Mouse (Mus musculus): ENCODE data around the gene Vsig1. TPM values are rescaled to one million over a fixed set of nuclear protein-coding genes. Genes with fewer than 3 reads are reported as not detected.

Vsig1 gene
- polyA plus RNA-seq (2011; ENCODE audit: insufficient read depth, insufficient read length, low read depth, missing spikeins), result not detected in 2 replicates

GRCm38 (mm10) chrX:140907360-140907759 lies at the start of gene Vsig1:
Vsig1 (plus strand) TSS chrX:140907608.
- Histone ChIP-seq H3K27me3 (ENCODE audit: control insufficient read depth, insufficient read depth, low read length, poor library complexity, severe bottlenecking) (no peaks in the 10 kb centered on the region), H3K36me3 (ENCODE audit: control insufficient read depth, insufficient read depth, low read length, poor library complexity, severe bottlenecking) (no peaks in the 10 kb centered on the region), H3K9ac (ENCODE audit: low read depth, poor library complexity, severe bottlenecking) (no peak within 1 kb of the TSS), H3K9me3 (replicated peaks; ENCODE audit: control insufficient read depth, insufficient read depth, low read length, poor library complexity, severe bottlenecking) (no peaks in the 10 kb centered on the region), H3K4me1 (ENCODE audit: control insufficient read depth, insufficient read depth, low read length) (no peaks in the 10 kb centered on the region), H3K27ac (ENCODE audit: insufficient read depth, low read length) (no peak within 1 kb of the TSS), H3K4me3 (ENCODE audit: low read depth, low read length) (no peak within 1 kb of the TSS)
- TF ChIP-seq EP300 (IDR thresholded peaks at IDR 0.05; ENCODE audit: insufficient read depth, low read depth, low read length) (no peak), CTCF (IDR thresholded peaks at IDR 0.05; ENCODE audit: low read depth, low read length) (no peak)

GRCm38 (mm10) chrX:140862760-140863159 lies 44.6 kb upstream of the Vsig1 start:
- no peaks in the 10 kb centered on the region for H3K36me3 ChIP-seq (ENCODE audit: control insufficient read depth, insufficient read depth, low read length, poor library complexity, severe bottlenecking)
- H3K27me3 ChIP-seq (ENCODE audit: control insufficient read depth, insufficient read depth, low read length, poor library complexity, severe bottlenecking), result no peaks in the 10 kb centered on the region
- H3K4me1 ChIP-seq (ENCODE audit: control insufficient read depth, insufficient read depth, low read length), result no peaks in the 10 kb centered on the region
- H3K9me3 ChIP-seq (replicated peaks; ENCODE audit: control insufficient read depth, insufficient read depth, low read length, poor library complexity, severe bottlenecking), result no peaks in the 10 kb centered on the region
- H3K4me3 ChIP-seq (ENCODE audit: low read depth, low read length), result no peak overlapping the region
- no peak overlapping the region for H3K27ac ChIP-seq (ENCODE audit: insufficient read depth, low read length)
- TF ChIP-seq CTCF (IDR thresholded peaks at IDR 0.05; ENCODE audit: low read depth, low read length) (no peak), POLR2A (IDR thresholded peaks at IDR 0.05; ENCODE audit: insufficient read depth, low read length) (no peak), EP300 (IDR thresholded peaks at IDR 0.05; ENCODE audit: insufficient read depth, low read depth, low read length) (no peak)
- no peak overlapping the region for H3K9ac ChIP-seq (ENCODE audit: low read depth, poor library complexity, severe bottlenecking)

- no peak overlapping the region for H3K27ac ChIP-seq (ENCODE audit: insufficient read depth, low read length)
Observed at GRCm38 (mm10) chrX:140863431-140863830, 44.0 kb upstream of the Vsig1 start.

GRCm38 (mm10) chrX:140887193-140887592 lies 20.2 kb upstream of the Vsig1 start:
- Histone ChIP-seq H3K27me3 (ENCODE audit: control insufficient read depth, insufficient read depth, low read length, poor library complexity, severe bottlenecking) (no peaks in the 10 kb centered on the region), H3K4me1 (ENCODE audit: control insufficient read depth, insufficient read depth, low read length) (no peaks in the 10 kb centered on the region), H3K9me3 (replicated peaks; ENCODE audit: control insufficient read depth, insufficient read depth, low read length, poor library complexity, severe bottlenecking) (no peaks in the 10 kb centered on the region), H3K9ac (ENCODE audit: low read depth, poor library complexity, severe bottlenecking) (no peak overlapping the region), H3K36me3 (ENCODE audit: control insufficient read depth, insufficient read depth, low read length, poor library complexity, severe bottlenecking) (no peaks in the 10 kb centered on the region), H3K27ac (ENCODE audit: insufficient read depth, low read length) (no peak overlapping the region), H3K4me3 (ENCODE audit: low read depth, low read length) (no peak overlapping the region)
- no peak for TF ChIP-seq POLR2A (IDR thresholded peaks at IDR 0.05; ENCODE audit: insufficient read depth, low read length)
- TF ChIP-seq EP300 (IDR thresholded peaks at IDR 0.05; ENCODE audit: insufficient read depth, low read depth, low read length), result no peak
- TF ChIP-seq CTCF (IDR thresholded peaks at IDR 0.05; ENCODE audit: low read depth, low read length), result no peak

More at GRCm38 (mm10) chrX:140863431-140863830, 44.0 kb upstream of the Vsig1 start:
- H3K27me3 ChIP-seq (ENCODE audit: control insufficient read depth, insufficient read depth, low read length, poor library complexity, severe bottlenecking), result no peaks in the 10 kb centered on the region
- H3K9me3 ChIP-seq (replicated peaks; ENCODE audit: control insufficient read depth, insufficient read depth, low read length, poor library complexity, severe bottlenecking), result no peaks in the 10 kb centered on the region
- no peak overlapping the region for H3K9ac ChIP-seq (ENCODE audit: low read depth, poor library complexity, severe bottlenecking)
- TF ChIP-seq CTCF (IDR thresholded peaks at IDR 0.05; ENCODE audit: low read depth, low read length) (no peak), EP300 (IDR thresholded peaks at IDR 0.05; ENCODE audit: insufficient read depth, low read depth, low read length) (no peak), POLR2A (IDR thresholded peaks at IDR 0.05; ENCODE audit: insufficient read depth, low read length) (no peak)
- no peak overlapping the region for H3K4me3 ChIP-seq (ENCODE audit: low read depth, low read length)
- no peaks in the 10 kb centered on the region for H3K36me3 ChIP-seq (ENCODE audit: control insufficient read depth, insufficient read depth, low read length, poor library complexity, severe bottlenecking)
- H3K4me1 ChIP-seq (ENCODE audit: control insufficient read depth, insufficient read depth, low read length), result no peaks in the 10 kb centered on the region

GRCm38 (mm10) chrX:140891796-140892195 lies 15.6 kb upstream of the Vsig1 start:
- Histone ChIP-seq H3K4me3 (ENCODE audit: low read depth, low read length) (no peak overlapping the region), H3K9ac (ENCODE audit: low read depth, poor library complexity, severe bottlenecking) (no peak overlapping the region), H3K9me3 (replicated peaks; ENCODE audit: control insufficient read depth, insufficient read depth, low read length, poor library complexity, severe bottlenecking) (no peaks in the 10 kb centered on the region), H3K27ac (ENCODE audit: insufficient read depth, low read length) (no peak overlapping the region), H3K36me3 (ENCODE audit: control insufficient read depth, insufficient read depth, low read length, poor library complexity, severe bottlenecking) (no peaks in the 10 kb centered on the region), H3K4me1 (ENCODE audit: control insufficient read depth, insufficient read depth, low read length) (no peaks in the 10 kb centered on the region), H3K27me3 (ENCODE audit: control insufficient read depth, insufficient read depth, low read length, poor library complexity, severe bottlenecking) (no peaks in the 10 kb centered on the region)
- TF ChIP-seq EP300 (IDR thresholded peaks at IDR 0.05; ENCODE audit: insufficient read depth, low read depth, low read length), result no peak
- no peak for TF ChIP-seq CTCF (IDR thresholded peaks at IDR 0.05; ENCODE audit: low read depth, low read length)
- TF ChIP-seq POLR2A (IDR thresholded peaks at IDR 0.05; ENCODE audit: insufficient read depth, low read length), result no peak

- TF ChIP-seq EP300 (IDR thresholded peaks at IDR 0.05; ENCODE audit: insufficient read depth, low read depth, low read length), result no peak
- no peak for TF ChIP-seq CTCF (IDR thresholded peaks at IDR 0.05; ENCODE audit: low read depth, low read length)
- TF ChIP-seq POLR2A (IDR thresholded peaks at IDR 0.05; ENCODE audit: insufficient read depth, low read length), result no peak
- Histone ChIP-seq H3K27me3 (ENCODE audit: control insufficient read depth, insufficient read depth, low read length, poor library complexity, severe bottlenecking) (no peaks in the 10 kb centered on the region), H3K4me3 (ENCODE audit: low read depth, low read length) (no peak overlapping the region), H3K4me1 (ENCODE audit: control insufficient read depth, insufficient read depth, low read length) (no peaks in the 10 kb centered on the region), H3K36me3 (ENCODE audit: control insufficient read depth, insufficient read depth, low read length, poor library complexity, severe bottlenecking) (no peaks in the 10 kb centered on the region), H3K27ac (ENCODE audit: insufficient read depth, low read length) (no peak overlapping the region), H3K9ac (ENCODE audit: low read depth, poor library complexity, severe bottlenecking) (no peak overlapping the region), H3K9me3 (replicated peaks; ENCODE audit: control insufficient read depth, insufficient read depth, low read length, poor library complexity, severe bottlenecking) (no peaks in the 10 kb centered on the region)
Observed at GRCm38 (mm10) chrX:140903487-140903886, 3.9 kb upstream of the Vsig1 start.
